Mouse (Mus musculus): ENCODE measurements at regions not wholly inside any gene's neighbourhood (a gene's known extent, or its start where the extent isn't known, plus 50 kb on each side); places are given as distances from the start of the nearest gene placed in this dataset.
"Not testable (repeated sequence)": the region's sequence is repeated elsewhere in the genome, so short reads cannot be mapped to it uniquely, and the experiment has no call there.

DNA sequence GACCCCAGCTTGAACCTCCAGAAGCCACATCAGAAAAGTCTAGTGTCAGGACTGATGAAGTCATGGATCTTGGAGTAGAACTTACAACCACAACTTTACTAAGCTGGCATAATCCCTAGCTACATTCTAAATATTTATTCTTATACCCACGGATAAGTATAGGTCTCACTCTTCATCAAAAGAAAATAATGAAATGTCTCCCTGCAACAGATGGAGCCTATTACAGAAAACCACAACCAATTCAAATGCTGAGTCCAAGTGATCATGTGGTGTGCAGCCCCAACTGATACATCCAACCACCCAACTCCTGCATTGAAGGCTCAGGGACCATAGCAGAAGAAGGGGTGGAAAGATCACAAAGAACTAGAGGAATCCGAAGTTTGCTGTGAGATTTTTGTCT, 137.8 kb downstream of the Srek1 start:
- Histone ChIP-seq H3K9ac (replicated peaks; ENCODE audit: low read depth) (no peak overlapping the region), H3K9me3 (ENCODE audit: low read length) (no peaks in the 10 kb centered on the region), H3K36me3 (ENCODE audit: insufficient read depth, low read length) (no peaks in the 10 kb centered on the region), H3K27me3 (replicated peaks; ENCODE audit: insufficient read depth, low read length) (no peaks in the 10 kb centered on the region), H3K4me1 (ENCODE audit: insufficient read depth, low read depth, low read length) (no peaks in the 10 kb centered on the region), H3K4me2 (replicated peaks; ENCODE audit: low read depth, low read length) (no peak overlapping the region), H3K4me3 (ENCODE audit: low read depth, low read length) (no peak overlapping the region), H3K27ac (ENCODE audit: low read length) (no peak overlapping the region)
- DNase-seq (ENCODE audit: low spot score): no peak
- TF ChIP-seq EP300 (IDR thresholded peaks at IDR 0.05) (no peak), CTCF (IDR thresholded peaks at IDR 0.05) (no peak)
- 67% methylated on average over 2 of the region's 2 CpGs for WGBS
- no peak for ATAC-seq

DNA sequence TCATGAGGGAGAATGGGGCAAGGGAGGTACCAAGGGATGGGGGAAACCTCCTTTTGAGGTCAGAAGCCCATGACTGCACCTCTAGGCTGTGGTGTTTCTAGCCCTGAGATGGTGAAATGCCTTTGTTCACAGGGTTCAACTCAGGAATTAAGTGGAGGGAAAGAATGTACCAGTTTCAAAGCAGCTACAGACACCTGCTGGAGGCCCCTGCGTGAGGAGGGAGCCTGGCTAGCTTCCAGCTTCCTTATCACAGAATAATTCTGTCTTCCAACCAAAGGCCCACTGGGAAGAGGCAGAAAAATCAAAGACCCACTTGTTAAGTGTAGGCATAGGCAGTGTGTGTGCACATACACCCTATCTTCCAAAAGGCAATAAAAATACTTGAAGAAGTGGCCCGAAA, 150.6 kb downstream of the Srek1 start:
- no peak overlapping the region for H3K27ac ChIP-seq (ENCODE audit: low read length)
- H3K9ac ChIP-seq (replicated peaks; ENCODE audit: low read depth): no peak overlapping the region
- no peak for DNase-seq (ENCODE audit: low spot score)
- H3K4me2 ChIP-seq (replicated peaks; ENCODE audit: low read depth, low read length): no peak overlapping the region
- H3K36me3 ChIP-seq (ENCODE audit: insufficient read depth, low read length): no peaks in the 10 kb centered on the region
- H3K4me3 ChIP-seq (ENCODE audit: low read depth, low read length): no peak overlapping the region
- H3K4me1 ChIP-seq (ENCODE audit: insufficient read depth, low read depth, low read length): no peaks in the 10 kb centered on the region
- no peaks in the 10 kb centered on the region for H3K27me3 ChIP-seq (replicated peaks; ENCODE audit: insufficient read depth, low read length)
- ATAC-seq: no peak
- 37% methylated on average over 2 of the region's 2 CpGs for WGBS
- TF ChIP-seq EP300 (IDR thresholded peaks at IDR 0.05) (no peak), CTCF (IDR thresholded peaks at IDR 0.05) (no peak)
- no peaks in the 10 kb centered on the region for H3K9me3 ChIP-seq (ENCODE audit: low read length)

DNA sequence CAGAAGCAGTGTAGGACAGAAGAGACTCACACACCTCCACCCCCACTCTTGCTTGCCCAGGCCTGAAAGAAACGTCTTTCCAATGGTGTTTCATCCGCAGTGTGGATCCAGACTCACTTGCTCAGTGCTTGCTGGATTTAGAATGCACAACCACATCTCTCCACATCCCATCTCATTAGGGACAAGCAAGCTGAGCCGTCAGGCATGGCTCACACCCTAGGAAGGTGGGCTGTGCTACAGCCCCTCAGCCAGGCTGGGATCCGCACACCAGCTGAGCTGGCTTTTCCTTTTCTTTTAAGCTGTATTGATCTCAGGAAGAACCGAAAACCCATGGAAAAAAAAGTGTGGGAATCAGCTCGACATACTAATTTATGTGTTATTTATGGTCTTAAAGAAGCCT, 151.1 kb downstream of the Srek1 start:
- Histone ChIP-seq H3K36me3 (ENCODE audit: insufficient read depth, low read length) (no peaks in the 10 kb centered on the region), H3K4me2 (replicated peaks; ENCODE audit: low read depth, low read length) (no peak overlapping the region), H3K9ac (replicated peaks; ENCODE audit: low read depth) (no peak overlapping the region), H3K4me3 (ENCODE audit: low read depth, low read length) (no peak overlapping the region), H3K27ac (ENCODE audit: low read length) (no peak overlapping the region), H3K9me3 (ENCODE audit: low read length) (no peaks in the 10 kb centered on the region), H3K27me3 (replicated peaks; ENCODE audit: insufficient read depth, low read length) (no peaks in the 10 kb centered on the region), H3K4me1 (ENCODE audit: insufficient read depth, low read depth, low read length) (no peaks in the 10 kb centered on the region)
- ATAC-seq (no peak), DNase-seq (ENCODE audit: low spot score) (no peak)
- no peak for TF ChIP-seq CTCF (IDR thresholded peaks at IDR 0.05)
- WGBS: 79% methylated on average over 6 of the region's 6 CpGs

DNA sequence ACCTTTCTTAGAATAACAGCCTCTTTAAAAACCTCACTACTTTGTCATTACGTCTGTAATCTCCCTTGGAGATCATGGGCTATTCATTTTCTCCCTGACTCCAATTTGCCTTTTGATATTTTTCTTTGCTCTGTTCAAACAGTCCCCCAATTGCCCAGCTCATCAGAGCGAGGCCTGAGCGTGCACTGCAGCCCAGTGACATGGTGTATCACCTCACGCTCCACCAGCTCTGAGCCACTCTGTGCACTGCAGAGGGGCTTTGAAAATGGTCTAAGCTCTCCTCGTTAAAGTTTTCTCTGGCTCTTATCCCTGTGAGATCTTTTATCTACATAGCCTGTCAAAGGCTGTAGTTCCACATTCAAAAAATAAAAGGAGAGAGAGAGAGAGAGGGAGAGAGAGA, 152.1 kb downstream of the Srek1 start:
- Histone ChIP-seq H3K4me1 (ENCODE audit: insufficient read depth, low read depth, low read length) (no peaks in the 10 kb centered on the region), H3K9me3 (ENCODE audit: low read length) (no peaks in the 10 kb centered on the region), H3K36me3 (ENCODE audit: insufficient read depth, low read length) (no peaks in the 10 kb centered on the region), H3K27me3 (replicated peaks; ENCODE audit: insufficient read depth, low read length) (no peaks in the 10 kb centered on the region), H3K4me2 (replicated peaks; ENCODE audit: low read depth, low read length) (no peak overlapping the region), H3K4me3 (ENCODE audit: low read depth, low read length) (no peak overlapping the region), H3K9ac (replicated peaks; ENCODE audit: low read depth) (no peak overlapping the region), H3K27ac (ENCODE audit: low read length) (no peak overlapping the region)
- 30% methylated on average over 5 of the region's 5 CpGs for WGBS
- no peak for TF ChIP-seq EP300 (IDR thresholded peaks at IDR 0.05)
- no peak for TF ChIP-seq CTCF (IDR thresholded peaks at IDR 0.05)
- DNase-seq (ENCODE audit: low spot score) (no peak), ATAC-seq (no peak)

DNA sequence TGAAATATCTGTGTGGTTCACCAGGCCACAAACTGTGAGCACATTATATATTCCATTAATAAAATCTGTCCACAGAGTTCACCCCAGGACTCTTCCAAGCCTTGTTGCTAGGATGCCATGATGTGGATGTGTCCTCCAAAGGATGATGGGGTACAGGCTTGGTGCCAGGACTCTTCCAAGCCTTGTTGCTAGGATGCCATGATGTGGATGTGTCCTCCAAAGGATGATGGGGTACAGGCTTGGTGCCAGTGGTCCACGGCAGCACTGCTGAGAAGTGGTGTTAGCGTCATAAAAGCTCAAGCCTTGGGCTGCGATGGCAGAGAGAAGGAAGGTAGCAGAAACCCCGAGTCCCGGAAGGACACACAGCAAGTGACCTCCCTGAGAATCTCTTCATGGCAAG, 153.4 kb downstream of the Srek1 start:
- not testable (repeated sequence) for H3K4me2 ChIP-seq (replicated peaks; ENCODE audit: low read depth, low read length); H3K36me3 ChIP-seq (ENCODE audit: insufficient read depth, low read length)
- 84% methylated on average over 5 of the region's 5 CpGs for whole genome bisulfite sequencing

DNA sequence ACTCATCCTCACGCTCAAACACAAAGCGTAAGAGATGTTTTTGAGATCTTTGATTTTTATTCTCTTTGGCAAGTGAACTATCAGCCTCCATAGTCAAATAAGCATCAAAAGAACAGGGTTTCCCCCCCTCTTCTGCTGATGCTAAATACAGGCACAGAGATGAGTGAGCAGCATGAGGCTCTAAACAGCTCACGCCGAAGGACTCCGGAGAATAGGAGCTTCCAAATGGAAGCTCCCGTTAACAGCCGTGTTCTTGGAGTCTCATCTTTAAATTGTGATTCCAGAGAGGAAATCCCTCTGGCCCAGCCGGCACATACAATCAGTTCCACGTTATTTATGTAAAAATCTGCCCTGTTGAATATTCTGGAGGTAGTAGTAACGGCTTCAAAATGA, 161.1 kb downstream of the Srek1 start:
- Histone ChIP-seq H3K4me2 (replicated peaks; ENCODE audit: low read depth, low read length) (no peak overlapping the region), H3K9ac (replicated peaks; ENCODE audit: low read depth) (no peak overlapping the region), H3K27me3 (replicated peaks; ENCODE audit: insufficient read depth, low read length) (no peaks in the 10 kb centered on the region), H3K4me3 (ENCODE audit: low read depth, low read length) (no peak overlapping the region), H3K4me1 (ENCODE audit: insufficient read depth, low read depth, low read length) (no peaks in the 10 kb centered on the region), H3K27ac (ENCODE audit: low read length) (no peak overlapping the region), H3K36me3 (ENCODE audit: insufficient read depth, low read length) (no peaks in the 10 kb centered on the region), H3K9me3 (ENCODE audit: low read length) (no peaks in the 10 kb centered on the region)
- DNase-seq (ENCODE audit: low spot score) (no peak), ATAC-seq (no peak)
- TF ChIP-seq EP300 (IDR thresholded peaks at IDR 0.05) (no peak), CTCF (IDR thresholded peaks at IDR 0.05) (no peak)
- 86% methylated on average over 10 of the region's 10 CpGs for WGBS

More for the DNA sequence above, 153.4 kb downstream of the Srek1 start:
- not testable (repeated sequence) for DNase-seq (ENCODE audit: low spot score); H3K27me3 ChIP-seq (replicated peaks; ENCODE audit: insufficient read depth, low read length); H3K4me1 ChIP-seq (ENCODE audit: insufficient read depth, low read depth, low read length); H3K4me3 ChIP-seq (ENCODE audit: low read depth, low read length); ATAC-seq; H3K9ac ChIP-seq (replicated peaks; ENCODE audit: low read depth); H3K27ac ChIP-seq (ENCODE audit: low read length); H3K9me3 ChIP-seq (ENCODE audit: low read length)

DNA sequence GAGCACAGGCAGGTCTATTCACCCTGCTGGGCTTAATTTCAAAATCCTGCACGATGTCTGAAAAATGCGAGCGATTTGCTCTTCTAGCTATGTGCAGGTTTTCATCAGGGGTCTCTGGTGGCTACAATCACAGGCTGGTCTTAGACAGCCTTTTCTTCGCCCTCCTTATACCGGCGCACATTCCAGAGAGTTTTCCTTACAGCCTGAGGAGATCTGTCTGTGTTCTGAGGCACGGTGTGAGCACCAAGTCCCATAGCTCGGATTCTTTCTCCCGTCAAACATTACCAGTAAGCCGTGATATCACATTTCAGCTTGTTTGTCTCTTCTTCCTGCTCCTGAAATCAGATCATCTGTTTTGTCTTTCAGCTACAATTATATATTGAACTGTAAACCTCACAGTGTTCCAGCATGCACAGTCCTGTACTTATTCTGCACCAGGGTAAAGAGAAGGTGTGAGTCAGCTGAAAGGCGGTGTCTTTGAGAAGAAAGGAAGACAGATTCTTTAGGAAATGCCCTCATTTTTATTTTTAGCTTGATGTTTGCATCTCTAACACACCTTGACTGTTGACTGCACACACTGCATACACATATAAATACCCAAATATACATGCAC, 161.6 kb downstream of the Srek1 start:
- no peaks in the 10 kb centered on the region for H3K36me3 ChIP-seq (ENCODE audit: insufficient read depth, low read length)
- WGBS: 43% methylated on average over 11 of the region's 11 CpGs
- no peak for DNase-seq (ENCODE audit: low spot score)
- no peak for TF ChIP-seq CTCF (IDR thresholded peaks at IDR 0.05)
- no peak overlapping the region for H3K27ac ChIP-seq (ENCODE audit: low read length)
- no peaks in the 10 kb centered on the region for H3K4me1 ChIP-seq (ENCODE audit: insufficient read depth, low read depth, low read length)
- no peaks in the 10 kb centered on the region for H3K9me3 ChIP-seq (ENCODE audit: low read length)
- H3K4me3 ChIP-seq (ENCODE audit: low read depth, low read length): no peak overlapping the region
- no peaks in the 10 kb centered on the region for H3K27me3 ChIP-seq (replicated peaks; ENCODE audit: insufficient read depth, low read length)
- H3K4me2 ChIP-seq (replicated peaks; ENCODE audit: low read depth, low read length): no peak overlapping the region
- no peak overlapping the region for H3K9ac ChIP-seq (replicated peaks; ENCODE audit: low read depth)
- ATAC-seq: no peak

Measured in lung, postnatal 0 days (tissue).